Mouse (Mus musculus) erythroblast, embryonic 14.5 days (primary cell): ENCODE results near the gene Hrh1. TPM values are rescaled to one million over a fixed set of nuclear protein-coding genes. Genes with fewer than 3 reads are reported as not detected.

Experiments used
- H3K27me3 ChIP-seq: 2 replicates; pipeline ENCODE4 v1.6.1; 2012; ENCODE audit warnings: inconsistent platforms; ENCODE audit not compliant: control insufficient read depth
- H3K36me3 ChIP-seq: 2 replicates; pipeline ENCODE4 v1.6.1; 2012; ENCODE audit warnings: mild to moderate bottlenecking, inconsistent platforms; ENCODE audit not compliant: control insufficient read depth
- H3K4me1 ChIP-seq: 2 replicates; pipeline ENCODE4 v1.6.1; 2012; ENCODE audit warnings: inconsistent platforms; ENCODE audit not compliant: control insufficient read depth
- H3K4me3 ChIP-seq: replicated peaks from 2 replicates; pipeline ENCODE3; 2012; ENCODE audit warnings: moderate library complexity, mild to moderate bottlenecking, inconsistent platforms
- H3K9me3 ChIP-seq: 2 replicates; pipeline ENCODE4 v1.6.1; 2012; ENCODE audit warnings: low read length, inconsistent platforms, mixed read lengths; ENCODE audit not compliant: control insufficient read depth
- GATA1 ChIP-seq: IDR thresholded peaks from 2 replicates; pipeline ENCODE4 v1.6.1; 2012; ENCODE audit warnings: low read length, inconsistent platforms, mixed read lengths
- TAL1 ChIP-seq: IDR thresholded peaks from 3 replicates; pipeline ENCODE4 v1.6.1; 2012; ENCODE audit warnings: low read length, inconsistent platforms, mixed read lengths
- polyA plus RNA-seq: library from polyadenylated mRNA; stranded (reverse); fragments of >175 nt; gene quantifications from 2 replicates; pipeline ENCODE4 v1.2.3, GENCODE M21; 2012

The Hrh1 gene
- polyA plus RNA-seq, 1 experiment, result 0.02 TPM

DNA sequence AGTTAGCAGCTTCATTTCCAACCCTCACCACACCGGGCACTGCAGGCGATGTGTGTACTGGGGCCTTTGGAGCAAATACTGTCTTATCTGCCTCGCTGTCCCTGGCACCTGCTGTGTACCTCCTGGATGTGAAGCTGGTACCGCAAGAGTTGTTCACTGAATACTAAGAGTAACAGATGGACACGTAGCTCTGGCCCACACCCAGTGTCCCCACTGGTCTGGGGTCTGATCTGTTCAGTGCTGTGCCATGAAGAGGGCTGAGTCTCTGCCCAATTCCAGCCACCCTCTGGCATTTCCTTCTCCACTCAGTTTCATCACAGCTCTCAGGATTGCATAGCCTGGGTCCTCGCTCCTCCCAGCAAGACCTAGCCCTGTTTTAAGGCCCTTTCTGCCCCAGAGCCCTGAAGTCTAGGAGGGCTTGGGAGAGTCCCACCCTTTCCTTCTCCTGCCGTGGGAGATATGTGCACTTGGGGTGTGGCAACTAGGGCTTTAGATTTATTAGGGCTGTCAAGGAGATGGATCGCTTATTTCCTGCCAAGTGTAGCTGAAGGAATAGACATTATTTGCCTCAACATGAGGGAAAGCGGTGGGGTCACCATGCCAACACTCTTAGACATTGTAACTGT is 25.4 kb downstream of the Hrh1 start:
- TF ChIP-seq TAL1 (no peak), GATA1 (no peak)
- Histone ChIP-seq H3K36me3 (no peaks in the 10 kb centered on the region), H3K9me3 (no peaks in the 10 kb centered on the region), H3K27me3 (no peaks in the 10 kb centered on the region), H3K4me1 (no peaks in the 10 kb centered on the region), H3K4me3 (no peak overlapping the region)

GRCm38 (mm10) chr6:114425343-114425742 is 27.6 kb downstream of the Hrh1 start:
- H3K36me3 ChIP-seq, result no peaks in the 10 kb centered on the region
- TF ChIP-seq TAL1 (no peak), GATA1 (no peak)
- H3K4me1 ChIP-seq, result no peaks in the 10 kb centered on the region
- no peaks in the 10 kb centered on the region for H3K27me3 ChIP-seq
- no peaks in the 10 kb centered on the region for H3K9me3 ChIP-seq
- no peak overlapping the region for H3K4me3 ChIP-seq

GRCm38 (mm10) chr6:114427641-114428040 is 29.9 kb downstream of the Hrh1 start:
- Histone ChIP-seq H3K4me1 (no peaks in the 10 kb centered on the region), H3K4me3 (no peak overlapping the region), H3K9me3 (no peaks in the 10 kb centered on the region), H3K27me3 (no peaks in the 10 kb centered on the region), H3K36me3 (no peaks in the 10 kb centered on the region)
- TF ChIP-seq GATA1 (no peak), TAL1 (no peak)

DNA sequence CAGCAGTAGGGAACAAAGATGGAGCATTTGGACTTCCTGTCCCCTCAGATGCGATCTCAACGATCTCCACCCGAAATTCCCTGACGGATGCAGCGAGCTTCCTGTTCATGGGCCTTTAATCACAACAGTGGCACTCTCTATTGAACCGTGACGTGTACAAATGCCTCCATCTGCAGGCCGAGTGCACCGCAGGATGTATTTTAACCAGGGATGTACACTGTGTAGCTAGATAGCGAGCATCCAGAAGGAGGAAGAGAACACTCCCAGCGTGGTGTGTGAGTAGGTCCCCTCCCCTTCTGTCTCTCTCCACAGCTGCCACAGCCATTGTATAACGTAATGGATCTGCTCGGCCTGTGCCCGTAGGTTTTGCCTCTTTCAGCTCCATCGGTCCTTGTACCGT is 31.1 kb downstream of the Hrh1 start:
- H3K4me3 ChIP-seq, result no peak overlapping the region
- H3K4me1 ChIP-seq, result no peaks in the 10 kb centered on the region
- no peaks in the 10 kb centered on the region for H3K27me3 ChIP-seq
- no peaks in the 10 kb centered on the region for H3K9me3 ChIP-seq
- no peaks in the 10 kb centered on the region for H3K36me3 ChIP-seq
- TF ChIP-seq GATA1 (no peak), TAL1 (no peak)

DNA sequence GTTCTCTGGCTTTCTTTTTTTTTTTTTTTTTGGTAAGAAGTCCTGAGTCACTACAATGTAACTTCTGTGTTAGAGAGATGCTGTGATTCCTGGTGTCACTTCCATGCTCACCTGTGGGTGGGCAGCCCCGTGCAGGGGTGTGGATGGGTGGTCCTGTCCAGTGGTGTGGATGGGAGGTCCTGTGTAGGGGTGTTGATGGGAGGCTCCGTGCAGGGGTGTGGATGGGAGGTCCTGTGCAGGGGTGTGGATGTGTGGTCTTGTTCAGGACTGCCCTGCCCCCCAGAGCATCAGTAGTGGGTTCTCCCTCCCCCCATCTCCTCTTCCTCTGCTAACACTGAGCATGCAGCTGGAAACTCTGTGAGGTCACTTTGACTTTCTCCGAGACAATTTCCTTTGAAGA is 34.9 kb downstream of the Hrh1 start:
- H3K4me1 ChIP-seq, result no peaks in the 10 kb centered on the region
- TF ChIP-seq TAL1, result no peak
- no peak for TF ChIP-seq GATA1
- no peak overlapping the region for H3K4me3 ChIP-seq
- H3K9me3 ChIP-seq, result no peaks in the 10 kb centered on the region
- no peaks in the 10 kb centered on the region for H3K27me3 ChIP-seq
- H3K36me3 ChIP-seq, result no peaks in the 10 kb centered on the region

- H3K4me1 ChIP-seq, result no peaks in the 10 kb centered on the region
- TF ChIP-seq GATA1 (no peak), TAL1 (no peak)
- no peaks in the 10 kb centered on the region for H3K36me3 ChIP-seq
- H3K27me3 ChIP-seq, result no peaks in the 10 kb centered on the region
- H3K4me3 ChIP-seq, result no peak overlapping the region
- H3K9me3 ChIP-seq, result peaks cover 4% of the 10 kb centered on the region
These were observed 36.8 kb downstream of the Hrh1 start for GRCm38 (mm10) chr6:114434524-114434923.

DNA sequence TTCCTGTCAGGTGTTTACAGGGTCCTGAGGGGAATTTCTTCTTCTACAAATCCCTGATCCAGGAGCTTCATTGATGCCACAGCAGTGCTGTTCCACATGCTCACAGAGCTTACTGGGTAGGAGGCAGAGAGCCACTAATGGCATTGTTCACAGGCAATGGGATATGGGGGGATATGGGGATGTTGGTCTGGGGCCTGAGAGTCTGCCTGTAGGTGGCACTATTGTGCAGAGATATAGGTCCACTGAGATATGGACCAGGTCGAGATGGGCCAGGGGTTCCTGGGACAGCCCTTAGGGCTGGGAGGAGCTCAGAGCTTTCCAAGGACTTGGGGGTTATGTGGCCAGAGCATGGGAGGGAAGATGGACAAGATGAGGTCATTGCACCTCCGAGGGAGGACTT is 42.6 kb downstream of the Hrh1 start:
- H3K4me1 ChIP-seq, result no peaks in the 10 kb centered on the region
- no peaks in the 10 kb centered on the region for H3K36me3 ChIP-seq
- TF ChIP-seq GATA1 (no peak), TAL1 (no peak)
- H3K4me3 ChIP-seq, result no peak overlapping the region
- peaks cover 12% of the 10 kb centered on the region for H3K9me3 ChIP-seq
- H3K27me3 ChIP-seq, result no peaks in the 10 kb centered on the region

DNA sequence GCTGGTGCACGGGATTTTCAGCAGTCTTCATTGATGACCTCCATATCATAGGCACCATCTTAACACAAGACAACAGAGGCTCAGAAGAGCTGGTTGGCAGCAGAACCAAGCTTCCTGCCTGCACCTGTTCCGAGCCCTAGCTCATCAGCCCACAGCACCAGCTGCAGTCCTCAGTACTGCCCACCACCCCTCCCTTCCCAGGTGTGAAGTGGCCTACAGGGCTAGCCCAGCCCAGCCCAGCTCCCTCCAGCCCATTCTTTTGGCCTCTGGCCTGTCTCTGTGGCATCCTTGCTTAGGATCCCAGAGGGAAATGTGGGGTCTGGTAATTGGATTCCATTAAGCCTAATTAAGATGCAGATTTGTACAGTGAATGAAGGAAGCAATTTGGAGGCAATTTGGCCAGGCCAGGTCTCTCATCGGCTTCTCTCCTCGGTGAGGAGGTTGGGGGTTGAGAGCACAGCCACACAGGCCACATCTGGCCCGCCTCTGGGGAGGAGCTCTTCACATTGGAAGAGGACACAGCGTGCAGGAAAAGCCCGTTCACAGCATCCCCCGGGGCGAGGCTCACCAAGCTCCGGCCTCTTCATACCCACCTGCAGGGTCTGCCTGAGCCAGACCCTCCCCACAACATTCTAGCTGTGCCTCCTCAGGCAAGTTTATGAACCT is 43.2 kb downstream of the Hrh1 start:
- no peaks in the 10 kb centered on the region for H3K4me1 ChIP-seq
- H3K36me3 ChIP-seq, result no peaks in the 10 kb centered on the region
- H3K4me3 ChIP-seq, result no peak overlapping the region
- TF ChIP-seq TAL1 (no peak), GATA1 (no peak)
- H3K27me3 ChIP-seq, result no peaks in the 10 kb centered on the region
- H3K9me3 ChIP-seq, result peaks cover 12% of the 10 kb centered on the region

DNA sequence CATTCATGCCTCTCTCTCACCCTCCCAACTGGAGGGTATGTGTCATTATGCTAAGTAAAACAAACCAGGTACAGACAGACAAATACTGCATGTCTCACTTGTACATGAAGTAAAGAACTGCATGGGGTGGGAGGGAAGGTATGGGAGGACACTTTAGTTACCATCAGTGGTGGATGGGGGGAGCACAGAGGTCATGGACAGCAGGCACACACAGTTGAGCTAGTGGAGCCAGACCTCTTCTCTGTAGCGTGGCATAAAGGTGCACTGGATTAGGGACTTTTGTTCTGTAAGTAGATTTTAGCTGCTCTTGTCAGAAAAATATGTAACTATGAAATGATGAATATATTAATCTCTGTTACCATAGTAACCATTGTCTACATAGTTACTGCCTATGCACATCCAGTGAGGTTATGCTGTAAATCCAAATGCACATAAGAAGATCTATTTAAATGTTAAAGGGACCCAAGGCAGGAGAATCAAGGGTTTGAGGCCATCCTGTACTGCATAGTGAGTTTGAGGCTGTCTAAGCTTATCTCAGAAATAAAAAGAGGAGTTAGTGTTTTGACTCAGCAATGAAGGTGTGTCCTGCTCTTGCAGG is 46.6 kb downstream of the Hrh1 start:
- Histone ChIP-seq H3K27me3 (no peaks in the 10 kb centered on the region), H3K4me1 (no peaks in the 10 kb centered on the region), H3K9me3 (peaks cover 10% of the 10 kb centered on the region), H3K4me3 (no peak overlapping the region), H3K36me3 (no peaks in the 10 kb centered on the region)
- TF ChIP-seq TAL1 (no peak), GATA1 (no peak)

DNA sequence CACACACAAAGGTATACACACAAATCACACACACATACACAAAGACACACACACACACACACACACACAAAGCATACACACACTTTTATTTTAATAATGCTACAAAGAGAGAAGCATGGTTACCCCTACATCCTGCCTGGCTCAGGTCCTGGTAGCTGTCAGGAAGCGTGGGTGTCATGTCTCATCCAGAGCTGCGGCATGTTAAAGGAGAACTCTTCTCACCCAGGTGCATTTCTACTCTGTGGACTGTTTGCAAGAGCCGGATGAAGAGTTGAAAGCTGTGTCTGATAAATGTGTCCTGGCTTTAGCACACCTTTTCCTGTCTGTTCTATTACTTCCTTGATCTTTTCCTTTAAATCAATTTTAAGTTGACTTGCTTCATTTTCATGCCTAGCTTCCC is 47.2 kb downstream of the Hrh1 start:
- H3K9me3 ChIP-seq, result peaks cover 4% of the 10 kb centered on the region; the same call in 1 of the 2 replicates
- no peak overlapping the region for H3K4me3 ChIP-seq
- no peaks in the 10 kb centered on the region for H3K4me1 ChIP-seq
- H3K36me3 ChIP-seq, result no peaks in the 10 kb centered on the region
- no peak for TF ChIP-seq TAL1
- no peak for TF ChIP-seq GATA1
- no peaks in the 10 kb centered on the region for H3K27me3 ChIP-seq
